Mouse (Mus musculus): ENCODE measurements at regions not wholly inside any gene's neighbourhood (a gene's known extent, or its start where the extent isn't known, plus 50 kb on each side); places are given as distances from the start of the nearest gene placed in this dataset.
"Not testable (repeated sequence)": the region's sequence is repeated elsewhere in the genome, so short reads cannot be mapped to it uniquely, and the experiment has no call there.

GRCm38 (mm10) chr2:16811401-16812281 is 455.5 kb downstream of the Plxdc2 start:
- H3K27ac ChIP-seq (ENCODE audit: low read length); H3K36me3 ChIP-seq (ENCODE audit: insufficient read depth, low read length); H3K9ac ChIP-seq (replicated peaks; ENCODE audit: low read depth); H3K4me1 ChIP-seq (ENCODE audit: insufficient read depth, low read depth, low read length); ATAC-seq; H3K9me3 ChIP-seq (ENCODE audit: low read length); H3K4me3 ChIP-seq (ENCODE audit: low read depth, low read length); DNase-seq (ENCODE audit: low spot score); H3K27me3 ChIP-seq (replicated peaks; ENCODE audit: insufficient read depth, low read length); H3K4me2 ChIP-seq (replicated peaks; ENCODE audit: low read depth, low read length): not testable (repeated sequence)
- 51% methylated on average over 3 of the region's 3 CpGs for WGBS

- H3K4me1 ChIP-seq (ENCODE audit: insufficient read depth, low read depth, low read length): no peaks in the 10 kb centered on the region
- H3K4me3 ChIP-seq (ENCODE audit: low read depth, low read length): no peak overlapping the region
- DNase-seq (ENCODE audit: low spot score) (no peak), ATAC-seq (no peak)
- H3K27ac ChIP-seq (ENCODE audit: low read length): no peak overlapping the region
- no peaks in the 10 kb centered on the region for H3K36me3 ChIP-seq (ENCODE audit: insufficient read depth, low read length)
- no peaks in the 10 kb centered on the region for H3K27me3 ChIP-seq (replicated peaks; ENCODE audit: insufficient read depth, low read length)
- H3K9me3 ChIP-seq (ENCODE audit: low read length): no peaks in the 10 kb centered on the region
- no peak for TF ChIP-seq CTCF (IDR thresholded peaks at IDR 0.05)
- TF ChIP-seq EP300 (IDR thresholded peaks at IDR 0.05): no peak
- H3K4me2 ChIP-seq (replicated peaks; ENCODE audit: low read depth, low read length): no peak overlapping the region
- WGBS: 100% methylated on average over 1 of the region's 1 CpGs
- no peak overlapping the region for H3K9ac ChIP-seq (replicated peaks; ENCODE audit: low read depth)
These were observed 464.3 kb downstream of the Plxdc2 start for GRCm38 (mm10) chr2:16820442-16820841.

- Histone ChIP-seq H3K9me3 (ENCODE audit: low read length) (no peaks in the 10 kb centered on the region), H3K4me1 (ENCODE audit: insufficient read depth, low read depth, low read length) (no peaks in the 10 kb centered on the region), H3K9ac (replicated peaks; ENCODE audit: low read depth) (no peak overlapping the region), H3K27ac (ENCODE audit: low read length) (no peak overlapping the region), H3K4me2 (replicated peaks; ENCODE audit: low read depth, low read length) (no peak overlapping the region), H3K4me3 (ENCODE audit: low read depth, low read length) (no peak overlapping the region), H3K36me3 (ENCODE audit: insufficient read depth, low read length) (no peaks in the 10 kb centered on the region), H3K27me3 (replicated peaks; ENCODE audit: insufficient read depth, low read length) (no peaks in the 10 kb centered on the region)
- 29% methylated on average over 5 of the region's 5 CpGs for WGBS
- DNase-seq (ENCODE audit: low spot score): peak; percentile 5
- TF ChIP-seq EP300 (IDR thresholded peaks at IDR 0.05): no peak
- TF ChIP-seq CTCF (IDR thresholded peaks at IDR 0.05): no peak
- no peak for ATAC-seq
These were observed 468.7 kb downstream of the Plxdc2 start for GRCm38 (mm10) chr2:16824681-16825230.

- no peak overlapping the region for H3K4me2 ChIP-seq (replicated peaks; ENCODE audit: low read depth, low read length)
These were observed 471.2 kb downstream of the Plxdc2 start for GRCm38 (mm10) chr2:16827266-16827665.

GRCm38 (mm10) chr2:16835960-16836359 is 479.9 kb downstream of the Plxdc2 start:
- Histone ChIP-seq H3K9me3 (ENCODE audit: low read length) (no peaks in the 10 kb centered on the region), H3K4me1 (ENCODE audit: insufficient read depth, low read depth, low read length) (no peaks in the 10 kb centered on the region), H3K4me2 (replicated peaks; ENCODE audit: low read depth, low read length) (no peak overlapping the region), H3K9ac (replicated peaks; ENCODE audit: low read depth) (no peak overlapping the region), H3K4me3 (ENCODE audit: low read depth, low read length) (no peak overlapping the region), H3K27me3 (replicated peaks; ENCODE audit: insufficient read depth, low read length) (no peaks in the 10 kb centered on the region), H3K27ac (ENCODE audit: low read length) (no peak overlapping the region), H3K36me3 (ENCODE audit: insufficient read depth, low read length) (no peaks in the 10 kb centered on the region)
- 53% methylated on average over 4 of the region's 4 CpGs for WGBS
- no peak for TF ChIP-seq EP300 (IDR thresholded peaks at IDR 0.05)
- TF ChIP-seq CTCF (IDR thresholded peaks at IDR 0.05): no peak
- ATAC-seq (no peak), DNase-seq (ENCODE audit: low spot score) (peak; percentile 49)

More at GRCm38 (mm10) chr2:16827266-16827665, 471.2 kb downstream of the Plxdc2 start:
- ATAC-seq (no peak), DNase-seq (ENCODE audit: low spot score) (no peak)
- H3K4me1 ChIP-seq (ENCODE audit: insufficient read depth, low read depth, low read length): no peaks in the 10 kb centered on the region
- H3K27me3 ChIP-seq (replicated peaks; ENCODE audit: insufficient read depth, low read length): no peaks in the 10 kb centered on the region
- no peaks in the 10 kb centered on the region for H3K36me3 ChIP-seq (ENCODE audit: insufficient read depth, low read length)
- no peak for TF ChIP-seq CTCF (IDR thresholded peaks at IDR 0.05)
- TF ChIP-seq EP300 (IDR thresholded peaks at IDR 0.05): no peak
- no peak overlapping the region for H3K9ac ChIP-seq (replicated peaks; ENCODE audit: low read depth)
- WGBS: 88% methylated on average over 1 of the region's 1 CpGs
- no peak overlapping the region for H3K27ac ChIP-seq (ENCODE audit: low read length)
- no peak overlapping the region for H3K4me3 ChIP-seq (ENCODE audit: low read depth, low read length)
- H3K9me3 ChIP-seq (ENCODE audit: low read length): no peaks in the 10 kb centered on the region

GRCm38 (mm10) chr2:16838718-16839117 is 482.6 kb downstream of the Plxdc2 start:
- TF ChIP-seq CTCF (IDR thresholded peaks at IDR 0.05): no peak
- Histone ChIP-seq H3K4me3 (ENCODE audit: low read depth, low read length) (no peak overlapping the region), H3K27ac (ENCODE audit: low read length) (no peak overlapping the region), H3K27me3 (replicated peaks; ENCODE audit: insufficient read depth, low read length) (no peaks in the 10 kb centered on the region), H3K4me2 (replicated peaks; ENCODE audit: low read depth, low read length) (no peak overlapping the region), H3K4me1 (ENCODE audit: insufficient read depth, low read depth, low read length) (no peaks in the 10 kb centered on the region), H3K9ac (replicated peaks; ENCODE audit: low read depth) (no peak overlapping the region), H3K36me3 (ENCODE audit: insufficient read depth, low read length) (no peaks in the 10 kb centered on the region), H3K9me3 (ENCODE audit: low read length) (no peaks in the 10 kb centered on the region)
- 78% methylated on average over 9 of the region's 9 CpGs for WGBS
- no peak for DNase-seq (ENCODE audit: low spot score)
- ATAC-seq: no peak

Measured in lung, postnatal 0 days (tissue).